Mouse (Mus musculus) telencephalon, adult 2 months (tissue): ENCODE data around the gene D930020B18Rik.

ENCODE experiments used
- DNase-seq: peaks from one replicate; pipeline ENCODE4 v3.0.0-alpha.2; 2011; ENCODE audit warnings: low read depth, low spot score

The D930020B18Rik gene

GRCm38 (mm10) chr10:121703619-121704018 lies 62.2 kb downstream of the D930020B18Rik start:
- DNase-seq: no peak

GRCm38 (mm10) chr10:121704871-121705270 lies 63.5 kb downstream of the D930020B18Rik start:
- DNase-seq: no peak

GRCm38 (mm10) chr10:121705399-121706163 lies 64.2 kb downstream of the D930020B18Rik start:
- no peak for DNase-seq

- DNase-seq: no peak
Measured at GRCm38 (mm10) chr10:121716862-121717261, 75.5 kb downstream of the D930020B18Rik start.

- no peak for DNase-seq
Measured at GRCm38 (mm10) chr10:121718896-121719585, 77.7 kb downstream of the D930020B18Rik start.

GRCm38 (mm10) chr10:121720701-121721100 lies 79.3 kb downstream of the D930020B18Rik start:
- no peak for DNase-seq

- DNase-seq: no peak
Measured at GRCm38 (mm10) chr10:121726505-121726904, 85.1 kb downstream of the D930020B18Rik start.

GRCm38 (mm10) chr10:121727151-121727550 lies 85.8 kb downstream of the D930020B18Rik start:
- no peak for DNase-seq

GRCm38 (mm10) chr10:121728226-121728625 lies 86.8 kb downstream of the D930020B18Rik start:
- DNase-seq: no peak

GRCm38 (mm10) chr10:121731048-121731725 lies 89.8 kb downstream of the D930020B18Rik start:
- no peak for DNase-seq

GRCm38 (mm10) chr10:121732542-121732941 lies 91.2 kb downstream of the D930020B18Rik start:
- DNase-seq: no peak

GRCm38 (mm10) chr10:121737256-121737655 lies 95.9 kb downstream of the D930020B18Rik start:
- DNase-seq: no peak

GRCm38 (mm10) chr10:121739548-121740505 lies 98.4 kb downstream of the D930020B18Rik start, which contains the start of gene BC048403:
Gene BC048403, plus strand, starts transcription at chr10:121739937.
- DNase-seq: peak; percentile 67

- DNase-seq: no peak
Measured at GRCm38 (mm10) chr10:121742336-121742735, 100.9 kb downstream of the D930020B18Rik start.
